Mouse (Mus musculus): ENCODE measurements around the gene Ndufc2. TPM values are rescaled to one million over a fixed set of nuclear protein-coding genes. Genes with fewer than 3 reads are reported as not detected.

The Ndufc2 gene
- 100 to 1,000 TPM; 254 to 277 TPM for total RNA-seq (2021)

DNA sequence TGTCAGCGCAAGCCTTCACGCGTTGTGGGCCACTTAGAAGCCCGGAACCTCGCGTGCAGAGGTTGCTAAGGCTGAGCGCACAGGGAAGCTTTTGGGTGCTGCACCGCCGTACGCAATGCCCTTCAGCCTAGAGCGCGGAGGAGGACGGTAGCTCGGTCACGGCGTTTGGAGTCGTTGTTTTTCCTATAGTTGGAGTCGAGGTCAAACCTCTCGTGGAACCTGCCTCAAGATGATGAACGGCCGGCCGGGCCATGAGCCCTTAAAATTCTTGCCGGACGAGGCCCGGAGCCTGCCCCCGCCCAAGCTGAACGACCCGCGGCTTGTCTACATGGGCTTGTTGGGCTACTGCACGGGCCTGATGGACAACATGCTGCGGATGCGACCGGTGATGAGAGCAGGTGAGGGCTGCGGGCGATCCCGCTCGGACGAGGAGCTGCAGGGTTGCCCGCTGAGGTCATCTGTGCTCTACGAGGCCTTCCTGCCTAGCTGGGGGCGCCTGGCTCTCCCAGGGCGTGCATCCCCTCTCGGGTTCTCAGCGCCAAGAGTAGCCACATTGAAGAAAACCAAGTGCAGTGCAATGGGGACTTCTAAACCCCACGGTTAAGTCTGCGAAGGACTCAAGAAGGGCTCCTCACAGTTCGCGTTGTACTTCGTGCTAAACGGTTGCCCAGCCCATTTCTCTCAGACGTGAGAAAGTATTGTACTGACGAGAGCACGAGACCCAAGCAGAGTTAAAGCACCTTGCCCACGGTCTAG lies at the start of gene Ndufc2:
TSS of gene Ndufc2 (plus strand) at position 44 of the 756 bp plus-strand sequence.
- peak; percentile 77 to 84 for DNase-seq (ENCODE audit: extremely low spot score in 1 of 2, low spot score in 2 of 2)
- intact Hi-C loops (cut with DNase I), result no loop called here

DNA sequence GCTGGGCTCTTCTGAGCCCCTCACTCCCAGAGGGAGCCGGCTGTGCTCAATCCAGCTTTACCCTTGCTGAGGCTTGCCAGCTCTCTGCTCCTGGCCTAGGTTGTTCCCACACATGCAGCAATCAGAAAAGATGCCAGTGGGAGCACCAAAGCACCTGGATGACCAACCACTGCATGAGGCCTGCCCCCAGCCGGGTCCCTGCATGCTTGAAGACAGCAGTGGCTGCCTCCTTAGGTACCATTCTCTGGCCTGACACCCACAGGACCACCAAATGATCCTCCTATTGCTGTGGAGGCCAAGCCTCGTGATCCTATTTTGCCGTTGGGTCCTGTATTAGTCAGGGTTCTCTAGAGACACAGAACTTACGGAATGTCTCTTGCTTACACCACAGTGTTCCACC lies 48.9 kb upstream of the Ndufc2 start:
- intact Hi-C loops (cut with DNase I), result no loop called here
- DNase-seq (ENCODE audit: extremely low spot score in 1 of 2, low spot score in 2 of 2), result no peak

DNA sequence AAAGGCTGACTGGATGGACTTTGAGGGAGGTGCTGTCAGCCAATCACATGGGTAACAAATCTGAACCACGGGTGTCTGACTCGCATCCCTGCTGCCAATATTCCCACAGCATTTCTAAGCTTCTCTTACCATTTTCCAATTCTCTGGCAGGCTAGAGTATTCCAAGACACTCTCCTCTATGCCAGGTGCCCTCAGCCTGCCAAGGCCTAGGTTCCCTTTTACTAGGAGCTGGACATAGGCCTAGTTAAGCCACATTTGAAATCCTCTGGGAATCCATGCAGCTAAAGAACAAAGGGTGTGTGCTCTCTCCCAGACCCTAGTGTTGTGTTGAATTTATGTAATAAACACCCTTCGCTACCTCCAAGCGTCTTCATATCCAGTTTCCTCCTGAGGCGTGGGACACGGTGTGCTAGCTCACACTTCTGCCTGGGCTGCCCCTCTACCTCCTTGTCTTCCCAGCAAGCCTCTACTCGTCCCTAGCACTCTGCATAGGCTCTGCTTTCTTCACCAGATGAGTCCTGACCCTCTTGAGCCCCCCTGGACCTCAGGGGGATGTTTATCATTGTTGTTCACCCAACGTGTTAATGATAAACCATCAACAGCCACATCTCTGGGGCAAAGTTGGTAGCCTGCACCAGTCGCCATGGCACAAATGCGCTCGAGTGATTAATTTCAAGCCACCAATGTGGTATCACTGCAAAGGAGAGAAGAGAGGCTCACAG lies 47.9 kb upstream of the Ndufc2 start:
- no peak for DNase-seq (ENCODE audit: extremely low spot score in 1 of 2, low spot score in 2 of 2)
- intact Hi-C loops (cut with DNase I), result no loop called here

DNA sequence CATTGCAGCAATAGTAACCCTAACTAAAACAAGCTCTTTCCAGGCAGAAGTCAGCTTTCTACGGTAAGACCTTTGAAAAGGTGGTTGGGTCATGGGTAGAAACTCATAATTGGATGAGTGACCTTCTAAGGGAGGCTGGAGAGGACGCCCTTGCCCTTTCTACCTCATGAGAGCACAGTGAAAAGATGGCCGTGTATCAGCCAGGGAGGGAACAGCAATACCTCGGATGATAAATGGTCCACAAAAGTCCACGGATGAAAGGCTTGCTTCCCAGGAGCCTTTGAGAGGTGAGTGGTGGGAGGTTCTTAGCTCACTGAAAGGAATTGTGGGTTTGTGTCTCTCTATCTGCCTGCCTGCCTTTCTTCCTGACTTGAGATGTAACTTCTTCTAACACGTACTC lies 46.4 kb upstream of the Ndufc2 start:
- DNase-seq (ENCODE audit: extremely low spot score in 1 of 2, low spot score in 2 of 2), result no peak
- intact Hi-C loops (cut with DNase I), result no loop called here

DNA sequence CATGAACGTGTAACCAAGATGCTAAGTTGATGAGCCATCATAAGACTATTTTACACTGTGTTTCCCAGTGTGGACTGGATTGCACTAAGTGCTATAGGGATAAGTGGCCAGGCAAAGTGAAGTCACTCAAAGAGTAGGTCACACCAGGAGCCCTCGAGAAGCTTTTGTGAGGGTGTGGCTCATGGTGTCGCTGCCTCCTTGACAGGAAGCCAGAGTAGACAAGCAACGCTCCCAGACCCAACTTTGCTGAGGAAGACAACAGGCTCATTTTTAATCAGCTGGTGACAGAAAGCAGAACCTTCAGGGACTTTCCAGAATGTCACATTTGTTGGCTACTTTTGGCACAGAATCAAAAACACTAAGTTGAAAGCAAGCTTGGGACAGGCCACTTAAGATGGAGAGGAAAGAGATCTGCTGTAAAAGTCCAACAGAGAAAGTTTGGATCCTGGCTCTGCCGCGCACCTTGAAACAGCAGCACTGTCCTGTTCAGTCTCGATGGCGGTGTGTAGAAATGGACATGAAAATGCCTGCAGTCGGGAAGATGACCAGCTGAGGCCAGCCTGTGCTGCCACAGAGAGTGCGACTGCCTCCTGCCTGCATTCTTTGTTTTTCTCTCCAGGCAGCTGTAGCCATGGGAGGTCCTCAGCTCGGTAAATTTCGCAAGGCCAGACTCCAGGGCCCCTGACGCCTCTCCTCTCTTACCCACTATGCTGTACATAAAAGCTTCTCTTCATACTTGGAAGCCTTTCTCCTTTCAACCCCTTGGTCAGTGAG lies 44.5 kb upstream of the Ndufc2 start:
- intact Hi-C loops (cut with DNase I), result no loop called here
- no peak for DNase-seq (ENCODE audit: extremely low spot score in 1 of 2, low spot score in 2 of 2)

DNA sequence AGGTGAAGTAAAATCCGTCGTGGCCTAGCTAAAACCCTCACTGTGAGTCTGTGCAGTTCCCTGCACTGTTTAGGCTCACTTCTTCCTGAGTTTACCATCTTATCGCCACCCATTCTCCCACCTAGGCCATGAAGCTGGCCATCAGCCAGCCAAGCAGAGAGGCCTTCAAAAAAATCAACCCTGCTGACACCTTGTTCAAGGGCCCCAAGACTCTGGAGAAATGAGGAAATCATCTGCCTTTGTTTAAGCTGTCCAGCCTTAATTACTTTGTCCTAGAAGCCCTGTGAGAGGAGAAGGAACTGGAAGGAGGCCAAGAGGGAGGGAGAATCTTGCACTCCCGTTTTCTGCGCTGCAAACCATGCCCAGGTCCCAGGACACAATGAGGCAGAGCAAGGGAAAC lies 43.5 kb upstream of the Ndufc2 start:
- intact Hi-C loops (cut with DNase I), result no loop called here
- no peak for DNase-seq (ENCODE audit: extremely low spot score in 1 of 2, low spot score in 2 of 2)

DNA sequence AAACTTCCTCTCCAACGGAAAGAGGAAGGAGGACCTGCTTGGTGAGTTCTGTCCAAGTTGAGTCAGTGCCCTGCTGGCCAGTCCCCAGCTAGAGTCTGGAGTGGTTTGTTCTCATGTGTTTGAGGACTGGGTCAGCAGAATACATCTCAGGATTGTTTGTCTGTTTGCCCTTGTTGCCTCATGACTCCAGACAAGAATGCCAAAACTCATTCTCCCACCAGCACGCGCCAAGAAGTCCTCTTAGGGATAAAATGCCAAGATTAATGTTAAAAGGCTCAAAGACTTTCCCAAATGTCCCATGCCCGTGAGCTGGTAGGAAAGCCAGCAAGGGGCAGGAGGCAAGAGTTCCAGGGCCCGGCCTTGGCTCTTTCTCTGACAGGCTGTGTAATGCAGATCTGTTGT lies 42.9 kb upstream of the Ndufc2 start:
- intact Hi-C loops (cut with DNase I), result no loop called here
- no peak for DNase-seq (ENCODE audit: extremely low spot score in 1 of 2, low spot score in 2 of 2)

DNA sequence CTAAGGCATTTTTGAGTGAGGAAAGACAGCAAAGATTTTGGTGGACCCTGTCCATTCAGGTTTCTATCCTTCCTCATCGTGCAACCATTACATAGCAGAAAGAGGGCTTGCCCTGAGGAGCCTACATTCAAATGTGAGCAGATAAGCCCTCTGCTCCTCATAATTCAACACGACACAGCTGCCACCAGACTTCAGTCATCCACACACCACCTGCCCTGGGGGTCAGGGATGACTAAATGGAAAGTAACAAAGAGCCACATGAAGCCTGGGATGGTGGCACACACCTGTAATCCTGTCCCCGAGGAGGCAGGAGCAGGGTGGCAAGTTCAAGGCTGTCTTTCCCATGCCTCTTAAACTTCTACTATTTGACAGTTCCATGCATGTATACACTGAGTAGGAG lies 42.0 kb upstream of the Ndufc2 start:
- no peak for DNase-seq (ENCODE audit: extremely low spot score in 1 of 2, low spot score in 2 of 2)

DNA sequence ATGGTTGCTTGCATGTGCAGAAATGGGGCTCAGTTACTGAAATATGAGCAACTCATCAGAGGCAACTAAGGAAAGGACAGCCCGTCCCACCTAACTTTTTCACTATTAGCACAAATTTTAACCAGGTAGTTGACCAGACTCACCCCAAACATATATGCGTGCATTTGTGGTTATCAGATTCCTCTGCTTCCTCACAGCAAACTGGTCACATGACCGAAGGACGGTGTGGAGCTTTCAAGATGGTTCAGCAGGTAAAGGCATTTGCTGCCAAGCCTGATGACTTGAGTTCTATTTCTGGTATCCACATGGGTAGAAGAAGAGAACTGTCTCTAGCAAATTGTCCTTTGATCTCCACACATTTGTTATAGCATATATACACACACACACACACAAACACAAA lies 41.5 kb upstream of the Ndufc2 start:
- intact Hi-C loops (cut with DNase I), result no loop called here
- no peak for DNase-seq (ENCODE audit: extremely low spot score in 1 of 2, low spot score in 2 of 2)

More for the DNA sequence above, 42.0 kb upstream of the Ndufc2 start:
- intact Hi-C loops (cut with DNase I), result no loop called here

DNA sequence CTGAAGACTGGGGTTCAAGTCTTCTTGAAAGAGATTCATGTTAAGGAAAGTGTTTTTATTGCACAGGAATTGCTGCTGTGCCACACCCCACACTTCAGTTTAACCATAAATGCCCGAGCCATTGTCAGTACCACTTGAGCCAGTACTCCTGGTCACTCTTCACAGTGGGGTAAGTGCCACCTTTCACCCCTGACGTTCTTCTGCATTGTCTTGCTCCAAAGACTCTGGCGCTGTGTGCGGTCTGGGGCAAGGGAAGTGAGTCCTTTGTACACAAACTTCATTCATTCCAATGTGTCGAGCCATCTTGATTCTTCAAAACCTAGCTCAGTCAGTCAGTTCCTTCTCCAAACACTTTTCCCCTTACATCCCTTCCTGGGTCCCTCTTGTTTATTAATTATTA lies 39.6 kb upstream of the Ndufc2 start:
- intact Hi-C loops (cut with DNase I), result no loop called here
- DNase-seq (ENCODE audit: extremely low spot score in 1 of 2, low spot score in 2 of 2), result no peak

DNA sequence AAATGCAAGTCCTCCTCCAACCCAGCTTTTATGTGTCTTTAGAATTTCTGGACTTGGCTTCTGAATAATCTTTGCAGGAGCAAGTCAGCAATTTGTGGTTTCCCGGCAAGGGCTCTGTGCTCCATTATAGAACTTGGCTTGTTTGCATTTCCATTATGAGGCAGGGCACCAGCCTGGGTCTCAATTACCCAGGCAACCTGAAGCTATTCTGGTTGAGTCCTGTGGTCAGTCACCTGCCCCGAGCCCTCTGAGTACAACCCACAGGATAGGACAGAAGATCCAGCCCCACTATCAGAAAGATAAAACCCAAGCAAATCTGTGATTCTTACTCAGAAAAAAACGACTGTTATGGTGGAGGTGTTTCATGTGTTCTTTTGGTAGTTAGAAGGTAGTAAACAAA lies 38.8 kb upstream of the Ndufc2 start:
- intact Hi-C loops (cut with DNase I), result no loop called here
- DNase-seq (ENCODE audit: extremely low spot score in 1 of 2, low spot score in 2 of 2), result no peak

DNA sequence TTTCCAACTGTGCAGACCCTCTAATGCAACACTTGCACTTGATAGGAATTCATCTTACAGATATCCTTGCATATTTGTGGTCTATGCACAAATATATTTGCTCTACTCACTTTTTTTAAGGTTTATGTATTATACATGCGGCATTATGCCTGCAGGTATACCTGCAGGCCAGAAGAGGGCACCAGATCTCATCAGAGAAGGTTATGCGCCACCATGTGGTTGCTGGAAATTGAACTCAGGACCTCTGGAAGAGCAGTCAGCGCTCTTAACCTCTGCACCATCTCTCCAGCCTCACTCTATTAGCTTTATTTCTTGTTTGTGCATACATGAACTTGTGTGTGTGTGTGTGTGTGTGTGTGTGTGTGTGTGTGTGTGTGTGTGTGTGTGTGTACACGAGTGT lies 38.3 kb upstream of the Ndufc2 start:
- intact Hi-C loops (cut with DNase I), result no loop called here
- DNase-seq (ENCODE audit: extremely low spot score in 1 of 2, low spot score in 2 of 2), result peak in 1 of 2 experiments; percentile 50

DNA sequence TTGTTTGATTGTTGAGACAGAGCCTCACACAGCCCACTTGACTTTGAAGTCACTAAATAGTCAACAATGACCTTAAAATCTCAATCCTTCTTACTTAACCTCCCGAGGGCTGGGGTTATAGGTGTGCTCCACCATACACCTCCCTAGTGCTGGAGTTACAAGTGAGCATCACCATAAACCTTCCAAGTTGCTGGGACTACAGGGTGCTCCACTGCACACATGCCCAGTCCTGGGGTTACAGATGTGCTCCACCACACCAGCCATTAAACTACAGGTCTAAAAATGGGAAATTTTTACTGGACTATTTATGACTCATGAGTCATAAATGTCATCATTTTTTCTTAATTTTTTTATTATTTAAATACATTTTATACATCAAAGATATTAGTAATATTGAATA lies 33.9 kb upstream of the Ndufc2 start:
- no peak for DNase-seq (ENCODE audit: extremely low spot score in 1 of 2, low spot score in 2 of 2)
- intact Hi-C loops (cut with DNase I), result no loop called here

DNA sequence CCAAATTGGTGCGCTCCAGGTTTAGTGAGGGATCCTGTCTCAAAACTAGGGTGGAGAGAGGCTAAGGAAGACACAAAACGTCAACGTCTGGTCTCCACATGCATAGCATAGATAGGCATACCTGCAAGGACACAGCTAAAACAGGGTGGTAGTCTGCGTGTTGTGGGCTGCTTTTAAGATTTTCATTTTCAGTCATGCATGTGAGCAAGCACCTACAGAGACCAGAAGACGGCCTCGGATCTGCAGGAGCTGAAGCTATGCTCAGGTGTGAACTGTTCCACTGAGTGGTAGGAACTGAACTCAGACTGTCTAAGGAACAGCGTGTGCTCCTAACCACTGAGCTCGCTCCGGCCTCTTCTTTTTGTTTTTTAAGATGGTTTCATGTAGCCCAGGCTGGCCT lies 24.7 kb upstream of the Ndufc2 start:
- DNase-seq (ENCODE audit: extremely low spot score in 1 of 2, low spot score in 2 of 2), result no peak
- intact Hi-C loops (cut with DNase I), result no loop called here

DNA sequence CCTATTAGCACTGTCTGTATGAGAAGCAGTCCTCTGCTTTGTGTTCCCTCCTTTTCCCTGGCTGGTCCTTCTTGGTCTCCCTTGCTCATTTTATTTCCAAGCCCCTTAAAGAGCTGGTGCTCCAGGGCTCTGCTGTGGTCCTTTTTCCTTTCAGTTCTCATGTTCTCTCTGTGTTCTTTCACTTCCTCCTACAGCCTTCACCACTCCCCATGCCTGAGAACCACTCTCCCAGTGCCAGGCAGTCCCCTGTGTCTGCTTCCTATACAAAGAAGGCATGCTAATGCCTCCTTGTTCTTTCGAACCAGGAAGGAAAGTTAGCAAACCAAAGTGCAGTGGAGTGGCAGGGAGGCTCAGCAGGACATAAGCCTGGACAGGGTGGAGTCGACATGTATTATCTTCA lies 23.9 kb upstream of the Ndufc2 start:
- intact Hi-C loops (cut with DNase I), result no loop called here
- no peak for DNase-seq (ENCODE audit: extremely low spot score in 1 of 2, low spot score in 2 of 2)

DNA sequence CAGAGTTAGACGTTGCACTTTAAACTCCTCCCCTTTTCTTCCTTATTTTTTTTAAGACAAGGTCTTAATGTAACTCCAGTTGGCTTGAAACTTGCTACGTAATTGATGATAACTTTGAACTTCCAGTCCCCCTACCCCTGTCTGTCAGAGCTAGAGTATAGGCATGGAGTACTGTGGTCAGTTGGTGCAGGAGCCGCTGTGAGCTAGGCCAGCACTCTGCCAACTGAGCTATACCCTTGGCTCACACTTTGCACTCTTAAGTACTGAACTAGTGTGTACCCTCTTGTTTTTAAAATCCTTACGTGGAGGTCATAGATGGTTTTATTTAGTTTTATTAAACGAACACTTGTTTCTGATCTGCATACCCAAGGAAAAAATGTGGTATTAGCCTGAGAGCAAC lies 20.5 kb upstream of the Ndufc2 start:
- intact Hi-C loops (cut with DNase I), result no loop called here

DNA sequence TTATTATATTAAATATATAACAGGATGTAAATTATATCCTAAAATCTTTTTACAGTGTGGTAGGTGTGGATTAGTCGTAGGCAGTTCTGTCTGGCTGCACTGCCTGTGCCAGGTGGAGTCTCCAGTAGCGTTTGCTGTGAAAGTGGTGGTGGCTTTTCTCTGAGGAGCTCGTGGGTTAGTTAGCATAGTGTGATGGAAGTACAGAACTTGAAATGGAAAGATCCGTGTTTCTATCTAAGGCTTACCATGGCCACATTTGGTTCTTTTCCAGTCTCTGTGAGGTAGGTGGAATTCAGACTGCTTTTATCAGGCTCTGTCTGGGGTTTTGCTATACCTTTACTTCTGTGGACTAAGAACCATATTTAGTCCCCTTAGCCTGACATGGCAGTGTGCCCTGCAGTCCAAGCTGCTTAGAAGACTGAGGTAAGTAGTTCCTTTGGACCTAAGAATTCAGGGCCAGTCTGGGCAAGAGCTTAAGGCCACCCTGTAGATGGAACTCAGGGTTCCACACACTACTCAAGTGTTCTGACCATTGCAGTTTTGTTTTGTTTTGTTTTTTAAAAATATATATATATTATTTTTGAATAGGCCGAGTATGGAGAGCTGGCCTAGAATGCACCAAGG lies 19.2 kb upstream of the Ndufc2 start:
- no peak for DNase-seq (ENCODE audit: extremely low spot score in 1 of 2, low spot score in 2 of 2)
- intact Hi-C loops (cut with DNase I), result no loop called here

More for the DNA sequence above, 20.5 kb upstream of the Ndufc2 start:
- DNase-seq (ENCODE audit: extremely low spot score in 1 of 2, low spot score in 2 of 2), result no peak

DNA sequence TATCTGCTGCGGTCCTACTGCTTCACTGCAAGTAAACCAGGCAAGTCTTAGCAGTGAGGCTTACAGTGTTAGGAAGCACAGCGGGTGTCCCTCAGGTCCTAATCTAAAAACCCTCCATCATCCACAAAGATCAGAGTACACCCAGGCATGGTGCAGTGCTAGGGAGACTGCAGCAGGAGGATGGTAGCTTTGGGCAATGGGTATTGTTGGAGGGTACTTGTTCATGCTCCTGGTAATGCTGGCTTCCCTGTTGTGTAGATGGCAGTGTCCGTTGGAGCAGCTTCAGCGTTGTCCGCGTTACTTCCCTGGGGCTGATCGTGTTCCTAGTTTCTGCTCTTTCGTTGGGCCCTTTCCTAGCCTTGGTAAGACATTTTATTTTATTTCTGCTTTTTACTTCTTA lies 17.1 kb upstream of the Ndufc2 start:
- intact Hi-C loops (cut with DNase I), result no loop called here
- no peak for DNase-seq (ENCODE audit: extremely low spot score in 1 of 2, low spot score in 2 of 2)

DNA sequence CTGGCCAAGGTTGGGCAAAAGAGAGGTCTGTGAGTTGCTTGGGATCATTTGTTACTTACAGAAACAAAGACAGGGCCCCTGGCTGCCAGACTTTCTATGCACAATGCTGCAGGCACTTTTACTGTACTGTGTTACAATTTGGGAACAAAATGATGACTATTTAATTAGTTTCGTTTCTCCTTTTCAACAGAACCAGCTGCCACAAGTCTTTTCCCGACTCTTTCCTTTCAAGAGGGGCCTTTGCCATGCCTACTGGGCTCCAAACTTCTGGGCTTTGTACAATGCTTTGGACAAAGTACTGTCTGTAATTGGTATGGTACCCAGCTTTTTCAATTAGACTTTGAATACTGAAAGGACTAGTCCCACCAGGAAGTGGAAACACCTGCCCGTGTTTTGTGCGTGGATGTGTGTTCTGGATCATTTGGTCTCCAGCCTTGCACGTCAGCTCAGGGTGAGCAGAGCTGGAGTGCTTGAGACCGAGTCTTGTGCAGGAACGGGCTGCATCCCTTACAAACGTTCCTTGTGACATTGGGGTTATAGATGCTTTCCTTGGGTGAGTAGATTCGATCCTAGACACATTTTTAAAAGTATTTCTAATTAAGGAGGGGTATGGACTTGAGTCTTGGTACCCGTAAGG lies 16.2 kb upstream of the Ndufc2 start:
- no peak for DNase-seq (ENCODE audit: extremely low spot score in 1 of 2, low spot score in 2 of 2)
- intact Hi-C loops (cut with DNase I), result no loop called here
